Mouse (Mus musculus) kidney, adult 2 months (tissue): Measurements from ENCODE around the gene Sar1b.
A peak's percentile ranks its signal among the peaks of the same experiment; 100 is the strongest.

Experiments used
- CTCF ChIP-seq: fragments of 200-500 bp; conservative IDR thresholded peaks from 2 replicates; pipeline ENCODE4 v1.5.1; 2011; ENCODE audit warnings: low read depth, mild to moderate bottlenecking, control low read depth, low read length, moderate library complexity, mixed read lengths; ENCODE audit not compliant: insufficient read depth, insufficient read length
- POLR2A ChIP-seq: fragments of 200-500 bp; IDR thresholded peaks from one replicate; pipeline ENCODE4 v1.6.1; 2011; ENCODE audit warnings: low read depth, low read length, control low read depth

DNA sequence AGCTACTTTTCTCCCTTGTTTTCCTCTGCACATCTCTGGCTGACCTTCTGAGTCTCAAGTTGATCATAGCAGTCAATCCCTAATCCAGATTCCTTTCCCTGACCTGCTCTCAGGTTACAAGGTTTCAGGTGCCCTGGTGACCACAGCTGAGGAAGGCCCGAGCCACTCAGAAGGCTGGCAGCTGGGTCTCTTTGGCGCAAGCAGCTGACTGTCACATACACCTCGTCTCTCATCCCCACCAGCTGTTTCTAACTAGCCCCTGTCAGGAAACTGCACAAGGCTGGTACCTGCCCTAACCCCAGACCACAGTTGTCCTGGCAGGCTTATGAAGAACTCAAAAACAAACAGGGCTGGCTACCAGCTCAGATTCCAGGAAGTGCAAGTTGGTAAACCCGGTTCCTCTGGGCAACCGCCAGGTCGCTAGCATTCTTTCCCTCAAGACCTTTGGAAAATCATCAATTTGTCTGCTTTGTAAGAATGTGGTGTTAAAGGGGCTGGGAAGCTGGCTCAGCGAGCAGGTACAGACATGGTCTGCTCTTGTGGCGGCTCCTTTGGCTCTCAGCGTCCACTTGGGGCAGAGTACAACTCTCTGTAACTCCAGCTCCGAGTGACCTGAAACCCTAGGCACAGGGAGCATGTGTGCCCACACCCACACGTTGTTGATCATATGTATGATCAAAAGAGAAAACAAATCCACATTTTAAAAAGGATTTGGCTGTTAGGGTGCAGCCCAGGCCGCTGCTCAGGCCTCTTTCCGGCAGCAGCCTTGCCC, 43.8 kb downstream of the Sar1b start:
- TF ChIP-seq CTCF (0 out of 2 replicates have a peak, but pooled peaks have one; percentile 23), POLR2A (no peak)
